Mouse (Mus musculus): ENCODE data around the gene Acsl3.

GRCm38 (mm10) chr1:78684128-78684527 is 26.5 kb downstream of the Acsl3 start:
- TF ChIP-seq CTCF (IDR thresholded peaks at IDR 0.05; ENCODE audit: low read depth) (no peak), EP300 (IDR thresholded peaks at IDR 0.05; ENCODE audit: low read depth) (no peak)
